Mouse (Mus musculus) olfactory bulb, adult 2 months (tissue): ENCODE data around the gene Gm15517.

Source experiments
- CTCF ChIP-seq: fragments of 200-500 bp; IDR thresholded peaks from 2 replicates; pipeline ENCODE4 v1.5.1; 2012; ENCODE audit warnings: low read depth, mild to moderate bottlenecking, low read length, moderate library complexity; ENCODE audit not compliant: insufficient read depth
- POLR2A ChIP-seq: fragments of 200-500 bp; IDR thresholded peaks from 2 replicates; pipeline ENCODE4 v1.6.1; 2012; ENCODE audit warnings: mild to moderate bottlenecking, low read depth, low read length, moderate library complexity; ENCODE audit not compliant: insufficient read depth

DNA sequence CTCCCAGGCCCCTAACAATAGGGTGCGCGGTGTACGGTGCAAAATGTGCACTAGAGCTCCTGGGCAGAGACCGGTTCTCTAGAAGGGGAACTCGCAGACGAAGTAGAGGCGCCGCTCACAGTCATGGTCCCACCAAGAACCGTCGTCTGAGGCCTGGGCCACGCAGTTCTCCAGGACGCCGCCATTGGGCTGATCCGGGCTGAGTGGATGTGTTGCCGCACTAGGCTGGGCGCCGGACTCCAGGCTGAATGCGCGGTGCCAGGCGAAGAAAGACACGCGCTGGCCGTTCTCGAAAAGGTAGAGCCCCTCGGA lies 43.2 kb downstream of the Gm15517 start:
- TF ChIP-seq CTCF (no peak), POLR2A (no peak)
